Mouse (Mus musculus): ENCODE results near the gene Frmd4a. TPM values are rescaled to one million over a fixed set of nuclear protein-coding genes. Genes with fewer than 3 reads are reported as not detected.

Gene Frmd4a
- total and polyA plus RNA-seq, 2 experiments from 2014 or later, result 42.5 to 60.2 TPM

GRCm38 (mm10) chr2:4227563-4227962, 210.0 kb downstream of the Frmd4a start:
- Histone ChIP-seq H3K4me3 (ENCODE audit: low read depth, low read length) (no peak overlapping the region), H3K36me3 (ENCODE audit: insufficient read depth, low read length) (no peaks in the 10 kb centered on the region), H3K27ac (ENCODE audit: low read depth, low read length) (no peak overlapping the region; the same call in 1 of the 2 replicates), H3K4me1 (ENCODE audit: insufficient read depth, low read length) (peaks cover 8% of the 10 kb centered on the region), H3K9me3 (ENCODE audit: low read length) (no peaks in the 10 kb centered on the region), H3K4me2 (ENCODE audit: low read depth, low read length, poor library complexity, severe bottlenecking) (no peak overlapping the region), H3K27me3 (ENCODE audit: insufficient read depth, low read length) (no peaks in the 10 kb centered on the region), H3K9ac (replicated peaks; ENCODE audit: low read length, poor library complexity, severe bottlenecking) (no peak overlapping the region)
- ATAC-seq (ENCODE audit: low FRiP score) (no peak), DNase-seq (ENCODE audit: low spot score) (peak; percentile 55)
- 32% methylated on average over 4 of the region's 4 CpGs for WGBS
- TF ChIP-seq CTCF (IDR thresholded peaks at IDR 0.05), result no peak

- Histone ChIP-seq H3K4me3 (ENCODE audit: low read depth, low read length) (no peak overlapping the region), H3K27me3 (ENCODE audit: insufficient read depth, low read length) (no peaks in the 10 kb centered on the region), H3K36me3 (ENCODE audit: insufficient read depth, low read length) (no peaks in the 10 kb centered on the region), H3K9me3 (ENCODE audit: low read length) (no peaks in the 10 kb centered on the region), H3K4me2 (ENCODE audit: low read depth, low read length, poor library complexity, severe bottlenecking) (no peak overlapping the region), H3K9ac (replicated peaks; ENCODE audit: low read length, poor library complexity, severe bottlenecking) (no peak overlapping the region), H3K27ac (ENCODE audit: low read depth, low read length) (no peak overlapping the region), H3K4me1 (ENCODE audit: insufficient read depth, low read length) (peaks cover 13% of the 10 kb centered on the region)
- TF ChIP-seq CTCF (IDR thresholded peaks at IDR 0.05), result peak; percentile 67
- DNase-seq (ENCODE audit: low spot score) (peak; percentile 53), ATAC-seq (ENCODE audit: low FRiP score) (peak; percentile 52; the same call in 1 of the 2 replicates)
- 28% methylated on average over 3 of the region's 3 CpGs for WGBS
Measured at GRCm38 (mm10) chr2:4228510-4228909, 211.0 kb downstream of the Frmd4a start.

GRCm38 (mm10) chr2:4232335-4232734, 214.8 kb downstream of the Frmd4a start:
- Histone ChIP-seq H3K9me3 (ENCODE audit: low read length) (no peaks in the 10 kb centered on the region), H3K27me3 (ENCODE audit: insufficient read depth, low read length) (no peaks in the 10 kb centered on the region), H3K9ac (replicated peaks; ENCODE audit: low read length, poor library complexity, severe bottlenecking) (0 out of 2 replicates have a peak overlapping the region, but pooled peaks have one; percentile 19), H3K36me3 (ENCODE audit: insufficient read depth, low read length) (no peaks in the 10 kb centered on the region), H3K4me3 (ENCODE audit: low read depth, low read length) (no peak overlapping the region), H3K4me2 (ENCODE audit: low read depth, low read length, poor library complexity, severe bottlenecking) (no peak overlapping the region), H3K27ac (ENCODE audit: low read depth, low read length) (no peak overlapping the region), H3K4me1 (ENCODE audit: insufficient read depth, low read length) (peaks cover 13% of the 10 kb centered on the region)
- no peak for TF ChIP-seq CTCF (IDR thresholded peaks at IDR 0.05)
- 29% methylated on average over 3 of the region's 3 CpGs for WGBS
- ATAC-seq (ENCODE audit: low FRiP score), result no peak
- no peak for DNase-seq (ENCODE audit: low spot score)

GRCm38 (mm10) chr2:4232761-4233322, 215.3 kb downstream of the Frmd4a start:
- DNase-seq (ENCODE audit: low spot score) (peak; percentile 54), ATAC-seq (ENCODE audit: low FRiP score) (no peak)
- Histone ChIP-seq H3K4me1 (ENCODE audit: insufficient read depth, low read length) (peaks cover 13% of the 10 kb centered on the region), H3K4me2 (ENCODE audit: low read depth, low read length, poor library complexity, severe bottlenecking) (peak overlapping the region; percentile 33; the same call in 1 of the 2 replicates), H3K9me3 (ENCODE audit: low read length) (no peaks in the 10 kb centered on the region), H3K4me3 (ENCODE audit: low read depth, low read length) (no peak overlapping the region), H3K27me3 (ENCODE audit: insufficient read depth, low read length) (no peaks in the 10 kb centered on the region), H3K9ac (replicated peaks; ENCODE audit: low read length, poor library complexity, severe bottlenecking) (0 out of 2 replicates have a peak overlapping the region, but pooled peaks have one; percentile 19), H3K36me3 (ENCODE audit: insufficient read depth, low read length) (no peaks in the 10 kb centered on the region), H3K27ac (ENCODE audit: low read depth, low read length) (no peak overlapping the region)
- TF ChIP-seq CTCF (IDR thresholded peaks at IDR 0.05), result no peak
- WGBS, result 15% methylated on average over 10 of the region's 10 CpGs

- H3K9ac ChIP-seq (replicated peaks; ENCODE audit: low read length, poor library complexity, severe bottlenecking), result no peak overlapping the region
- H3K4me1 ChIP-seq (ENCODE audit: insufficient read depth, low read length), result peaks cover 4% of the 10 kb centered on the region
- H3K27ac ChIP-seq (ENCODE audit: low read depth, low read length), result no peak overlapping the region
- no peaks in the 10 kb centered on the region for H3K27me3 ChIP-seq (ENCODE audit: insufficient read depth, low read length)
- no peak for TF ChIP-seq CTCF (IDR thresholded peaks at IDR 0.05)
- H3K9me3 ChIP-seq (ENCODE audit: low read length), result no peaks in the 10 kb centered on the region
- H3K4me2 ChIP-seq (ENCODE audit: low read depth, low read length, poor library complexity, severe bottlenecking), result no peak overlapping the region
- WGBS, result 88% methylated on average over 5 of the region's 5 CpGs
- ATAC-seq (ENCODE audit: low FRiP score) (no peak), DNase-seq (ENCODE audit: low spot score) (peak; percentile 32)
- H3K36me3 ChIP-seq (ENCODE audit: insufficient read depth, low read length), result no peaks in the 10 kb centered on the region
- H3K4me3 ChIP-seq (ENCODE audit: low read depth, low read length), result no peak overlapping the region
Measured at GRCm38 (mm10) chr2:4237686-4238085, 220.2 kb downstream of the Frmd4a start.

GRCm38 (mm10) chr2:4249723-4250122, 232.2 kb downstream of the Frmd4a start:
- ATAC-seq (ENCODE audit: low FRiP score) (no peak), DNase-seq (ENCODE audit: low spot score) (no peak)
- Histone ChIP-seq H3K4me1 (ENCODE audit: insufficient read depth, low read length) (peaks cover 6% of the 10 kb centered on the region; the same call in 1 of the 2 replicates), H3K9me3 (ENCODE audit: low read length) (no peaks in the 10 kb centered on the region), H3K9ac (replicated peaks; ENCODE audit: low read length, poor library complexity, severe bottlenecking) (no peak overlapping the region), H3K27me3 (ENCODE audit: insufficient read depth, low read length) (no peaks in the 10 kb centered on the region), H3K27ac (ENCODE audit: low read depth, low read length) (no peak overlapping the region), H3K4me2 (ENCODE audit: low read depth, low read length, poor library complexity, severe bottlenecking) (no peak overlapping the region), H3K36me3 (ENCODE audit: insufficient read depth, low read length) (no peaks in the 10 kb centered on the region), H3K4me3 (ENCODE audit: low read depth, low read length) (no peak overlapping the region)
- WGBS, result 34% methylated on average over 6 of the region's 6 CpGs
- TF ChIP-seq CTCF (IDR thresholded peaks at IDR 0.05), result no peak

Data from midbrain, postnatal 0 days (tissue).